Mouse (Mus musculus): ENCODE results near the gene 4833427G06Rik. TPM values are rescaled to one million over a fixed set of nuclear protein-coding genes. Genes with fewer than 3 reads are reported as not detected.

Gene 4833427G06Rik
- polyA plus RNA-seq, 1 experiment, result 5.8 TPM

- Histone ChIP-seq H3K4me3 (ENCODE audit: insufficient read depth, low read length) (peak overlapping the region; percentile 81), H3K4me1 (ENCODE audit: control insufficient read depth, insufficient read depth, low read length) (no peaks in the 10 kb centered on the region; the same call in 1 of the 2 replicates), H3K27ac (ENCODE audit: insufficient read depth, low read length) (peak overlapping the region; percentile 27; the same call in 1 of the 2 replicates)
- TF ChIP-seq POLR2A (IDR thresholded peaks at IDR 0.05; ENCODE audit: low read depth, low read length), result no peak
These were observed 25.4 kb downstream of the 4833427G06Rik start for GRCm38 (mm10) chr9:51076300-51076978.

- no peak overlapping the region for H3K27ac ChIP-seq (ENCODE audit: insufficient read depth, low read length)
- H3K4me1 ChIP-seq (ENCODE audit: control insufficient read depth, insufficient read depth, low read length), result no peaks in the 10 kb centered on the region; the same call in 1 of the 2 replicates
- no peak for TF ChIP-seq CTCF (IDR thresholded peaks at IDR 0.05; ENCODE audit: borderline replicate concordance, insufficient read depth, low read length)
- TF ChIP-seq POLR2A (IDR thresholded peaks at IDR 0.05; ENCODE audit: low read depth, low read length), result no peak
- peak overlapping the region; percentile 81 for H3K4me3 ChIP-seq (ENCODE audit: insufficient read depth, low read length)
These were observed 26.1 kb downstream of the 4833427G06Rik start for GRCm38 (mm10) chr9:51075780-51076179.

- no peak overlapping the region for H3K27ac ChIP-seq (ENCODE audit: insufficient read depth, low read length)
- no peak for TF ChIP-seq CTCF (IDR thresholded peaks at IDR 0.05; ENCODE audit: borderline replicate concordance, insufficient read depth, low read length)
- no peak for TF ChIP-seq POLR2A (IDR thresholded peaks at IDR 0.05; ENCODE audit: low read depth, low read length)
- no peaks in the 10 kb centered on the region; the same call in 1 of the 2 replicates for H3K4me1 ChIP-seq (ENCODE audit: control insufficient read depth, insufficient read depth, low read length)
- no peak overlapping the region for H3K4me3 ChIP-seq (ENCODE audit: insufficient read depth, low read length)
These were observed 31.1 kb downstream of the 4833427G06Rik start for GRCm38 (mm10) chr9:51070801-51071200.

DNA sequence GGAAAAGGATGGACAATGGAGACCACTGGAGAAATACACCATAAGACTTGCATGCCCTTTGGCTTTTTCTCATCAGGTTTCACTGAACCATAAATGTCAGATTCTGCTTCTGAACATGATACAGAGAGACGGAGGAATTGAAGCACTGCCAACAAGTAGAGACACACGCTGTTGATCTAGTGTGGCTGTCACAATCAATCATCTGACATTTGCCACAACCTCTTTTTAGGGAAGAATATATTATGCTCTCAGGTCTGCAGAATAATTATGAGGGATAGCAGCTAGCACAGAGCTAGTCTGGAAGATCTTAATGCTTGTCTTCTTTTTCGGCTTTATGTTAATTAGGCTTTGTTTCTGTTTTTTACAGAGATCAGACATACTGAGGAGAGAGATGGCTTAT, 33.7 kb downstream of the 4833427G06Rik start:
- no peak for TF ChIP-seq CTCF (IDR thresholded peaks at IDR 0.05; ENCODE audit: borderline replicate concordance, insufficient read depth, low read length)
- no peak for TF ChIP-seq POLR2A (IDR thresholded peaks at IDR 0.05; ENCODE audit: low read depth, low read length)
- no peak overlapping the region for H3K27ac ChIP-seq (ENCODE audit: insufficient read depth, low read length)
- H3K4me3 ChIP-seq (ENCODE audit: insufficient read depth, low read length), result no peak overlapping the region
- H3K4me1 ChIP-seq (ENCODE audit: control insufficient read depth, insufficient read depth, low read length), result no peaks in the 10 kb centered on the region

- Histone ChIP-seq H3K4me1 (ENCODE audit: control insufficient read depth, insufficient read depth, low read length) (peaks cover 25% of the 10 kb centered on the region), H3K4me3 (ENCODE audit: insufficient read depth, low read length) (no peak within 1 kb of the TSS), H3K27ac (ENCODE audit: insufficient read depth, low read length) (peak within 1 kb of the TSS; percentile 91)
- TF ChIP-seq CTCF (IDR thresholded peaks at IDR 0.05; ENCODE audit: borderline replicate concordance, insufficient read depth, low read length), result no peak
- TF ChIP-seq POLR2A (IDR thresholded peaks at IDR 0.05; ENCODE audit: low read depth, low read length), result no peak
These were observed 41.3 kb downstream of the 4833427G06Rik start, which contains the start of gene Btg4 for GRCm38 (mm10) chr9:51060601-51061000. Btg4 (plus strand) TSS chr9:51060901.

DNA sequence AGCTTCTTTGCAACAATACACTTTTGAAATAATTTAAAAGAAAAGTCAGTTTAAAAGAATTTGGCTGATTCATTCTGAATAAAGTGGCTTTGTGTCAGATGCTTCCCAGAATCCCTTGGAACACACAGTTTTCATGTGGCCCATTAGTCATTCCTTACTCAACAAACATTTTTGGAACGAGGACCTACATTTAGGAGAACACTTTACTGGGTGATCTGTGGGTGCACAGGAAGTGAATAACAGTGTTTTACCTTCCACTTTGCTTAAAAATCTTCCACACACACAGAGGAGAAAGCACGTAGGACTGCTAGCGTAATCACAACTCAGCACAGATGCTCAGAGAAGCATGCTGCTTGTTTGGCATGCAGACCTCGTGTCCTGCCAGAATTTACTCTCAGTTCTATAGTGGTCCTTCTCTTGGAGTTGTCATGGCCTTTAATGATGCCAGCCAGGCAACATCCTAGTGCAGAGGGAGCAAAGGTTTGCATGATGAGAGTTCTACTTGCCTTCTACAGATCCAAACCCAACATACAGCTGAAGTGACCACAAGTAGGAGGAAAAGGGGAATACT, 42.8 kb downstream of the 4833427G06Rik start:
- Histone ChIP-seq H3K27ac (ENCODE audit: insufficient read depth, low read length) (peak overlapping the region; percentile 91), H3K4me1 (ENCODE audit: control insufficient read depth, insufficient read depth, low read length) (peaks cover 25% of the 10 kb centered on the region), H3K4me3 (ENCODE audit: insufficient read depth, low read length) (no peak overlapping the region)
- TF ChIP-seq CTCF (IDR thresholded peaks at IDR 0.05; ENCODE audit: borderline replicate concordance, insufficient read depth, low read length) (no peak), POLR2A (IDR thresholded peaks at IDR 0.05; ENCODE audit: low read depth, low read length) (no peak)

DNA sequence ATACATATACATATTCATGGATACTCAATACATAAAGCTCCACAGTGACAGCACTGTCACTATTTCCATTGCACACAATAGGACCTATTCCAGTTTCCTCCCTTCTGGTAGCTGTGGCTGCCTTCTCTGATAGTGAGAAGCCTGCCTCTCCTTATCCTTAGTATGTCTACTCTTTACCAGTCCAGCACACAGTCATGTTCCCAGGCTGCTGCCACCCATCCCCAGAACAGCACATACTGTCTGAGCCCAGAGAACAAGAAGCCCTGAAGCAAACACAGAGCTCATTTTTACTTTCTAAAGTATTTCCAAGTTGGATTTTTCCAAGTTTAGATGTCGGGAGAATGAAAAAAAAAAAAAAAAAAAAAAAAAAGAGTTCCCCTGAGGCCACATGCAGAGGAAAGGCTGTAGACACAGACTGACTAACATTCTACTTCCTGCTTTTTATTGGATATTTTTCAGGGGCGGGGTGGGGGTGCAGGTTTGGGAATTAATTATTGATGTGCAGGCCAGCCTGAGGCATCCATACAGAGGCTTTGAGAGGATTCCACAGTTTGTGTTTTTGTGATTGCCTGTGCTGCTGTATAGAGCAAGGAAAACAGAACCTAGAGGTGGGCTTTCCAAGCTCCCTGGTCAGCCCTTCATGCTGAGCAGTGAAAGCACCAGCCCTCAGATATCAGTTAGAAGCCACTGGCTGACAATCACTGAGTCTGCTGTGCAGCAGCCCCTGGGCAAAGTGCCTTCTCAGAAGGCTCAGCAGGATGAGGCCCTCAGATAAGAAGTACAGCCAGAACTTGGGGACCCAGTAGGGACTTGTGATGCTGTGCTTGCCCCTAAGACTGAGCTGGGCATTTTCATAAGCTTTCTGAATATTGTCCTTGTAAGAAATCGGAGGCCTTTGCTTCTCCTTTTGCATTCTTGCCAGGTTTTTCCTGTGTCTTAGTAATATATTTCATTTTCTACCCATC, 45.2 kb downstream of the 4833427G06Rik start:
- Histone ChIP-seq H3K4me3 (ENCODE audit: insufficient read depth, low read length) (no peak overlapping the region), H3K27ac (ENCODE audit: insufficient read depth, low read length) (peak overlapping the region; percentile 84), H3K4me1 (ENCODE audit: control insufficient read depth, insufficient read depth, low read length) (peaks cover 25% of the 10 kb centered on the region)
- no peak for TF ChIP-seq POLR2A (IDR thresholded peaks at IDR 0.05; ENCODE audit: low read depth, low read length)
- no peak for TF ChIP-seq CTCF (IDR thresholded peaks at IDR 0.05; ENCODE audit: borderline replicate concordance, insufficient read depth, low read length)

DNA sequence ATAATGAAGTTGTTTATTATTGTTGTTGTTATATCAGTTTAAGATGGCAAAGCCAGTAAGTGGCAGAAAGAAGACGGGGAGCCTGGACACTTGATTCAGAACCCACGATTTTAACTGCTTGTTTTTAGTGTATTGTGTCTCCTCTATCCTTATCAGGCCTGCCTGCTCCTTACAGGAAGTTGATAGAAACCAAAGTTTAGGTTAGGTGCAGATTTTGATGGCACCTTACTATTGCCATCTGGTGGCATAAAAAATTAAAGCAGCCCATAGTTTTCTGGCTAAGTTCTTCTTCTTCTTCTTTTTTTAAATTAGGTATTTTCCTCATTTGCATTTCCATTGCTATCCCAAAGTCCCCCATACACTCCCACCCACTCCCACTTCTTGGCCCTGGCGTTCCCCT, 49.7 kb downstream of the 4833427G06Rik start:
- Histone ChIP-seq H3K4me1 (ENCODE audit: control insufficient read depth, insufficient read depth, low read length) (peaks cover 8% of the 10 kb centered on the region), H3K4me3 (ENCODE audit: insufficient read depth, low read length) (no peak overlapping the region), H3K27ac (ENCODE audit: insufficient read depth, low read length) (no peak overlapping the region)
- no peak for TF ChIP-seq POLR2A (IDR thresholded peaks at IDR 0.05; ENCODE audit: low read depth, low read length)
- no peak for TF ChIP-seq CTCF (IDR thresholded peaks at IDR 0.05; ENCODE audit: borderline replicate concordance, insufficient read depth, low read length)

- H3K27ac ChIP-seq (ENCODE audit: insufficient read depth, low read length), result no peak overlapping the region
- no peak overlapping the region for H3K4me3 ChIP-seq (ENCODE audit: insufficient read depth, low read length)
- TF ChIP-seq CTCF (IDR thresholded peaks at IDR 0.05; ENCODE audit: borderline replicate concordance, insufficient read depth, low read length) (no peak), POLR2A (IDR thresholded peaks at IDR 0.05; ENCODE audit: low read depth, low read length) (no peak)
- H3K4me1 ChIP-seq (ENCODE audit: control insufficient read depth, insufficient read depth, low read length), result peaks cover 3% of the 10 kb centered on the region; the same call in 1 of the 2 replicates
These were observed 59.7 kb downstream of the 4833427G06Rik start for GRCm38 (mm10) chr9:51042136-51042535.

Measured in embryonic fibroblast, embryonic 13.5 days (primary cell).